Mouse (Mus musculus) kidney, adult 2 months (tissue): ENCODE measurements around the gene Acsl1.

Experiments
- CTCF ChIP-seq: fragments of 200-500 bp; conservative IDR thresholded peaks from 2 replicates; pipeline ENCODE4 v1.5.1; 2011; ENCODE audit warnings: low read depth, mild to moderate bottlenecking, control low read depth, low read length, moderate library complexity, mixed read lengths; ENCODE audit not compliant: insufficient read depth, insufficient read length
- POLR2A ChIP-seq: fragments of 200-500 bp; IDR thresholded peaks from one replicate; pipeline ENCODE4 v1.6.1; 2011; ENCODE audit warnings: low read depth, low read length, control low read depth

DNA sequence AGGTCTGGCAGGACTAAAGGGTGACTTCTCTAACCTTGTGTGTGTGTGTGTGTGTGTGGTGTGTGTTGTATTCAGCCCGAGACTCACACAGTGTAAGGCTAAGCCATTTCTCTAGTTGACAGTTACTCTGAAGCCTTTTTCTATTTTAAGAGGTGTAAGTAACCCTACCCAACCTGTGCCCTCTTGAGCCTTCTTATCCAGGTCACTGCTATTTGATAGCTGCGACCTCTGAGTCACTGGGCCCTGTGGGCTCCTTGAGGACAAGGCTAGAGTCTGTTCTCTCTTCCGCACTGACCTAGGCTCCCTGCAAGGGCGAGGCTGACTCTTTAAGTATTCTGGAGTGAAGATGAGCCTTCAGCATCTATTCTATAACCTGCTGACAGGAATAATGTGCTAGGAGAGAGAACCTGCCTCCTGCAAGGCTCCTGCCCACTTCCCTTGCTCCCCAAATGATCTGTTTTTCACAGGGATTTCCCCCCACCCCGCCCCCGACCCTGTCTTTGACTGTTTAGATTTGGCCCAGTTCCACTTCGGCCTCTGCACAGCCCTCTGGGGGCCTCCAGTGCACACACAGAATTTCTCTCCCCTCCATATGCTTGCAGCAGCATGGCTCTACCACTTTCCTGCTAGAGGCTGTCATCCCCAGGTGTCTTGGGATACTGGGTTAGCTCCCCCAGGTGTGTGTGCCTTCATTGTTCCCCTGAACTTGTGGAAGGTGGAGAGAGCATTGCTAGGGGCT is 9.1 kb downstream of the Acsl1 start:
- TF ChIP-seq POLR2A (no peak), CTCF (no peak)
